Mouse (Mus musculus) kidney, adult 2 months (tissue): ENCODE results near the gene Grm8.

Experiments
- CTCF ChIP-seq: fragments of 200-500 bp; conservative IDR thresholded peaks from 2 replicates; pipeline ENCODE4 v1.5.1; 2011; ENCODE audit warnings: low read depth, mild to moderate bottlenecking, control low read depth, low read length, moderate library complexity, mixed read lengths; ENCODE audit not compliant: insufficient read depth, insufficient read length
- POLR2A ChIP-seq: fragments of 200-500 bp; IDR thresholded peaks from one replicate; pipeline ENCODE4 v1.6.1; 2011; ENCODE audit warnings: low read depth, low read length, control low read depth

GRCm38 (mm10) chr6:27991241-27991640 is 143.7 kb downstream of the Grm8 start:
- TF ChIP-seq POLR2A (no peak), CTCF (no peak)
